Mouse (Mus musculus) brain, adult 2 months (tissue): ENCODE data around the gene Rpa2.
"Not testable (repeated sequence)": the region's sequence is repeated elsewhere in the genome, so short reads cannot be mapped to it uniquely, and the experiment has no call there.

Source experiments
- DNase-seq: peaks from one replicate; pipeline ENCODE4 v3.0.0; 2011; ENCODE audit warnings: low read depth, low spot score

The Rpa2 gene

DNA sequence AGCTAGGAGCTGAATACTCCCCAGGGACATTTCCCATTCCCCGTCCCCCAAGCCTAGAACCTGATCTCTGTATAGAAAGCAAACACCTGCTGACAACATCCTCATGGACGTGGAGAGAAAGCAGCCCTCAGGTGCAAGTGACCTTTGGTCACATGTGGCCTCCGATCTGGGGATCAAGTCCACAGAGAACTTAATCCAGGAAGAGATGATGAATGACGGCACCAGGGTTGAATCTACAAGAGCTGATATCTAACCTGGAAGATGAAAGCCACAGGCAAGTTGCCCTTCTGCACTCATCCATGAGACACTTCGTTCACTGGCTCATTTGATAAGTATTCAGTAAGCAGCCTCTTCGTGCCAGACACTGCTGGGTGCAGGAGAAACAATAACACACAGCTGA lies 5.5 kb upstream of the Rpa2 start:
- DNase-seq = no peak

DNA sequence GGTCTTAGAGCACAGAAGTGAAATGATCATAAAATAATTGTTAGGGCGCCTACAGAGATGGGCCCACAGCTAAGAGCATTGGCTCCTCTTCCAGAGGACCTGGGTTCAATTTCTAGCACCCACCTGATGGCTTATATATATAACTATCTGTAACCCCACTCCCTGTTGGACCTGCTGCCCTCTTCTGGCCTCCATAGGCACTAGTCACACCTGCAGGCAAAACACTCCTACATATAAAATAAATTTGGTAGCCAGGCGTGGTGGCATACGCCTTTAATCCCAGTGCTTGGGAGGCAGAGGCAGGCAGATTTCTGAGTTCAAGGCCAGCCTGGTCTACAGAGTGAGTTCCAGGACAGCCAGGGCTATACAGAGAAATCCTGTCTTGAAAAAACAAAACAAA lies 5.0 kb upstream of the Rpa2 start:
- DNase-seq = not testable (repeated sequence)

GRCm38 (mm10) chr4:132771776-132772175 lies 3.6 kb downstream of the Rpa2 start:
- DNase-seq = no peak

DNA sequence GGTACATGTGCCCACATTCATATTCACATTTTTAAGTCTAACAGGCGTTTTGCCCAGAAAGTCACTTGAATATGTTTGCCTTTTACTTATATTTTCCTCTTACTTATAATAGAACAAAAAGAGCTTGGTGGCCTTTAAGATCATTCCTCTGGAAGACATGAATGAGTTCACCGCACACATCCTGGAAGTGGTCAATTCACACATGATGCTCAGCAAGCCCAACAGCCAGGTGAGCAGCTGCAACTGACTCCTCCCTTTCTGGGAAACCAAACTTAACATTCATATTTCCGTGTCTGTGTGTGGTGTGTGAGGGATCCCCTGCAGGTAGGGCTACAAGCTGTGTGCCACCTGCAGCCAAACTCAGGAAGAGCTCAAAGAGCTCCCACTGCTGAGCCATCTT lies 6.8 kb downstream of the Rpa2 start:
- DNase-seq = no peak

DNA sequence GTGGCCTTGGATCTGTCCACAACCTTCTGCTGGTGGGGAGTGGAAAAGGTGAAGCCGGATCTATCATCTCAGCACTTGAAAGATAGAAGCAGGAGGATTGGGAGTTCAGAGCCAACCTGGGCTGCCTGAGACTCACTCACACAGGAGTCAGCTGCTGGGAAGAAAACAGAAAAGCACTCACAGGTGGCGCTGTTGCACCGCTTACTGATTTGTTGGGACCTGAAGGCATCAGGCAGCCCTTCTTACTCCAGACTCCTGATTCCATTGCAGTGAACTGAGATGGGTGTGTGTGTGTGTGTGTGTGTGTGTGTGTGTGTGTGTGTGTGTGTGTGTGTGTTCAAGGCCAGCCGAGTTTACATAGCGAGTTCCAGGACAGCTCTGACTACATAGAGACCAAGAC lies 8.6 kb downstream of the Rpa2 start:
- DNase-seq = peak; percentile 75

DNA sequence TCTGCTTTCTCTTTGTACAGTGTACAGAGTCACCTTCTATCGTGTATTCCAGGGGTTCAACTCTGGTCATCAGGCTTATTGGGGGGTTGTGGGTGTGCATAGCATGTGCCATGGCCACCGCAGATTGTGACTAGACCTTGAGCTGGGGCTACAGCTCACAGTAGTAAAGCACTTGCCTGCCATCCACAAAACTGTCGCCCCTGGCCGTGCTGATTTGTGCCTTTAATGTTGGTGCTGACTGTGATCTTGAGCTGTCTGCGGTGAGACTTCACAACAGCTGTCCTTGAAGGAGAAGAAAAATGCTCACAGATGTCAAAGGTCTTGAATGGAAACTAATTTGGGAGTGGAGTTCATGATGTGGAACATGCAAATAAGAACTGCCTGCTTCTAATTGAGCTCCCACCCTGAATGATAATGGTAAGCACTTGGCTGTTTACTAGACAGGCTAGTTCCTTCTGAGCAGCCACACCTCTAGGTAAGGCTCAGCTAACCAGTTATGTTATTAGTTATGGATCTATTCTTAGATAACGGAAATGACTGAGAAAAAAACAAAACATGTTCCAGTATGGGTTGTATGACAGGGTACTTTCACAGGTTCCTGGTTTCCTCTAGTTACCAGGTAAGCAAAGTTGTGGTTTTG lies 10.6 kb downstream of the Rpa2 start:
- DNase-seq = no peak

- DNase-seq = peak; percentile 29
Measured at GRCm38 (mm10) chr4:132780288-132780687, 12.2 kb downstream of the Rpa2 start.

DNA sequence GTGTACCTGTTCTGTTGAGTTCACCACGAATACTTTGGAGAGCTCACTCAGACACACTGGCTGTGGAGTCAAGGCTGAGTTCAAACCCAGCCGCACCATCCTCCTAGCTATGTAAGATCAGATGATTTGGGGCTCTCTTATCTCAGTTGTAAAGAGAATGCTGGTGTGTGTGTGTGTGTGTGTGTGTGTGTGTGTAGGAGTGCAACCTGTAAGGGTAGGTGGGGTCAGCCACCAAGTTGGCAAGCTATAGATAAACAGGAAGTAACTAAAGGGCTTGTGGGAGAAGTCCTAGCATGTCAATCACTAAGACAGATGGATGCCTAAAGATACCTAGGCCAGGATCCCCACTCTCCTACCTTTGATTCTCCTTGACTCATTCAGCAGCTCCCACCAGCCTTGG lies 15.6 kb downstream of the Rpa2 start:
- DNase-seq = no peak

- no peak for DNase-seq
Measured at GRCm38 (mm10) chr4:132785228-132785627, 17.1 kb downstream of the Rpa2 start.

- no peak for DNase-seq
Measured at GRCm38 (mm10) chr4:132789731-132790130, 21.6 kb downstream of the Rpa2 start.

- not testable (repeated sequence) for DNase-seq
Measured at GRCm38 (mm10) chr4:132793322-132794004, 25.3 kb downstream of the Rpa2 start.

DNA sequence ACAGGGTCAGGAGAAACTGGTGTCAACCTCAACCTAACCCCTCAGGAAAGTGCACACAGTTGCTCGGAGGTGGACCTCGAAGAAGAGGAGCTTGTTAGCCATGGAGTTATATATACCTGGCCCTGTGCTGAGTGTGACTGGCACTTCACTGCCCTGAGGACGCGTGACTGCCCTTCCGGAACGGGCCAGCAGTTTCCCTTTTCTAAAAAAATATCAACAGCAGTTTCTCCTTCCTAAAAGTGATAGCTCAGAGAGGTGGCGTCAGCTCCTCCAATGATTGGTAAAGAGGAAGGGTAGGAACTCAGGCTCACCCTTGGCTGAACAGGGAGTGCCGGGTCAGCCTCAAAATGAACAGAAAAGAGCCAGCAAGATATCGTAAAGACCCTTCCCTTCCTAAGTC lies 25.9 kb downstream of the Rpa2 start:
- DNase-seq = no peak

DNA sequence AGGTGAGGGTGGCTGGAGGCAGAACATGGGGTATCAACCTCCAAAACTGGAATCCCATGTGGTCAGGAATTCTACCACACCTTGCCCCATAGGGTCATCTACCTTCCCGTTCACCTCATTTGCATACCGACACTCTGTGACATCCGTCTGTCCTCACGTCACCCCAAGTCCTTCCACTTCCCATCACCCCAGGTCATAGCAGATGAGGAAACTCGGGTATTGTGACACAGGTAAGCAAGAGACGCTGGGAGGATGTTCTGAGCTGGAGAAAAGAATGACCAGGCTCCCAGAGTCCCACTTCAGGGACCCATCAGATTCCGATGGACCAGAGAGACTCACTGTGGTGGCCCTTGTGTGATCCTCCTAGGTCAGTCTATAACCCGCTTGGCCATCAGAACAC lies 26.6 kb downstream of the Rpa2 start:
- DNase-seq = no peak

GRCm38 (mm10) chr4:132795171-132795570 lies 27.0 kb downstream of the Rpa2 start:
- DNase-seq = no peak

DNA sequence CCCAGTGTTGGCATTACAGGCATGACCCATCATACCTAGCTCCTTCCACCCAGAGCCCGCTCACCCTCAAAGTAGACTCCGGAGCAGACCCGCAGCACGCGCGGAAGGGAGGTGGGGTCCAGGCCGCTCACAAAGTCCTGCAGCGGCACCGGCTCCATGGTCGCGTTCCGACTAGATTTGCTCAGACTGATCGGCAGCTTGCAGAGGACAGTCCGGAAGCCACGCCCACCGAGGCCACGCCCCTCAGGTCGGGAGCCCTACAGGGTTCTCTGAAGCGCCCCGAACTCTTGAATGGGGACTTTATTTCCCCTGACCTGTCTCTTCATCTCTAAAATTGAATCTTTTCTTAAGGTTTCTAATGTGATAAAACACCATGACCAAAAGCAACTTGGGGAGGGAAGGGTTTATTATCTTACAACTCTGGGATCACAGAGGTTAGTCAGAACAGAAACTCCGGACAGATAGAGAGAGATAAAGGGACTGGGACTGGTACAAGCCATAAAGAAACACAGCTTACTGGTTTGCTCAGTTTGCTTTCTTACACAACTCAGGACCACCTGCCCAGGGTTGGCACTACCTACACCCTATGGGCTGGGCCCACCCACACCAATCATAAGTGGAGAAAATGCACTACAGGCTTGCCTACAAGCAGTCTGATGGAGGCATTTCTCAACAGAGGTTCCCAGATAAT lies 28.2 kb downstream of the Rpa2 start, which contains the start of gene Themis2:
Themis2 (minus strand) TSS at position 192 of the 691 bp plus-strand sequence.
- DNase-seq = no peak

DNA sequence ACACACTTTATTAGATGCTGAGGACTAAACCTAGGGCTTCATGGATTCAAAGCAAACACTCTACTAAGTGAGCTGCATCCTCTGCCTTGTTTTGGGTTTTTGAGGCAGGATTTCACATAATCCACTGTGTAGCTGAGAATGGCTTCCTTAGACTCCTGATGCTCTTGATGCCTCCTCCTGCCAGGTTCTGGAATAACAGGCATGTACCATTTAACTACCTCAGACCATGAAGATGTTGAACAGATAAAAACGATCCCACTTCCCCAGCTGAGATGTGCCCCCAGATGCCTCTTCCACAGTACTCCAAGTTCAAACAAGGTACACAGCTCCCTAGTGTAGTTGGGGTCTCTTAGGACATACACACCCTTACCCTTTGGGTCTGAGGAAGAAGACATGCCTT lies 29.3 kb downstream of the Rpa2 start:
- no peak for DNase-seq

GRCm38 (mm10) chr4:132798028-132798427 lies 29.9 kb downstream of the Rpa2 start:
- DNase-seq = no peak

DNA sequence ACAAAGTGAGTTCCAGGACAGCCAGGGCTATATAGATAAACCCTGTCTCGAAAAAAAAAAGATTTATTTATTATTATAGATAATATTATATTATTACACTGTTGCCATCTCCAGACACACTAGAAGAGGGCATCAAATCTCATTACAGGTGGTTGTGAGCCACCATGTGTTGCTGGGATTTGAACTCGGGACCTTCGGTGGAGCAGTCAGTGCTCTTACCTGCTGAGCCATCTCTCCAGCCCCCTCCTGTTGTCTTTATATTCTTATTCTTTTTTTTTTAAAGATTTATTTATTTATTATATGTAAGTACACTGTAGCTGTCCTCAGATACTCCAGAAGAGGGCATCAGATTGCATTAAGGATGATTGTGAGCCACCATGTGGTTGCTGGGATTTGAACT lies 30.5 kb downstream of the Rpa2 start:
- DNase-seq = not testable (repeated sequence)

DNA sequence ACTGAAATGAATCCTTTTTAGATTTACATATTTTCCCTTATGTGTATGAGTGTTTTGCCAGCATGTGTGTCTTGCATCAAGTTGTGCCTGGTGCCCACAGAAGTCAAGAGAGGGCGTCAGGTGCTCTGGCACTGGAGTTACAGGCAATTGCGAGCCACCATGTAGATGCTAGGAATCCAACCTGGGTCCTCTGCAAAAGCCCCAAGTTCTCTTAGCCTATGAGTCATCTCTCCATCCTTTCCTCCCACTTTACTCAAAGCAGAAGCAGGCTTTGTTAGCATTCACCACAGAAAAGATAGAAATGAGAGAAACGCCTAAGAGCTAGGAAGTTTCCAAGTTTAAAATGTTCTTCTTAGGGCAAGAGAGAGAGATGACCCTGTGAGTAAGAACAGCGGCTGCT lies 31.7 kb downstream of the Rpa2 start:
- DNase-seq = peak; percentile 59

DNA sequence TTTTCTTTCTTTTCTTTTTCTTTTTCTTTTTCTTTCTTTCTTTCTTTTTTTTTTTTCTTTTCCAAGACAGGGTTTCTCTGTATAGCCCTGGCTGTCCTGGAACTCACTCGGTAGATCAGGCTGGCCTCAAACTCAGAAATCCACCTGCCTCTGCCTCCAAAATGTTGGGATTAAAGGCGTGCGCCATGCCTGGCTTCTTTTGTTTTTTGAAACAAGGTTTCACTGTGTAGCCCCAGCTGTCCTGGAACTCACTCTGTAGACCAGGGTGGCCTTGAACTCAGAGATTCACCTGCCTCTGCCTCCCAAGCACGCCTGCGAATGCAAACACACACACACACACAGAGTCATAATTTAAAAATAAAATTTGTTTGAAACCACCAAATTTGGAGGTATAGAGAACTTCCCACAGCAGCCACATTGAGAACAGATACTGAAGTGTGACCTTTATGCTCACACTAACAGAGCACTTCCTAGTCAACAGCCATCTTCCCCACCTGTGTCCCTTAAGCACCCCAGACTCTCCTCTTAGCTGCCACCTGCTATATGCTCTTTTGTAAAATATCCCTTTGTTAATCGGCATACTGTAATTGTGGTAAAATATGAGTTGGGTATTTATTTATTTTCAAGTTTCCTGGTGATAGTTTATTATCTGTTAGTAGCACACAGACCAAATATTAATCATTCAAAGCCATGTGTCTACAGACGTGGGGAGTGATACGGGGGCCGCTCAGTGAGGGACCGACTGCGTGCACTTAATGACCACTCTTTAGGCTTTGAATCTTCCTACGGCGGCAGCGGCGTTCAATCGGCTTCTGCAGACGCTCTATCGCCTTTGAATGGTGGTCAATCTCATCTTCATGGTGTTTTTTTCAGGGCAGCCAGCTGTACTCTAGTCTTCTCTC lies 33.3 kb downstream of the Rpa2 start:
- DNase-seq = no peak

GRCm38 (mm10) chr4:132802171-132802637 lies 34.1 kb downstream of the Rpa2 start:
- DNase-seq = no peak

- DNase-seq = no peak
Measured at GRCm38 (mm10) chr4:132803212-132803611, 35.1 kb downstream of the Rpa2 start.
